ENCODE assay signal across 8 mouse cellular contexts in the genomic region with DNA sequence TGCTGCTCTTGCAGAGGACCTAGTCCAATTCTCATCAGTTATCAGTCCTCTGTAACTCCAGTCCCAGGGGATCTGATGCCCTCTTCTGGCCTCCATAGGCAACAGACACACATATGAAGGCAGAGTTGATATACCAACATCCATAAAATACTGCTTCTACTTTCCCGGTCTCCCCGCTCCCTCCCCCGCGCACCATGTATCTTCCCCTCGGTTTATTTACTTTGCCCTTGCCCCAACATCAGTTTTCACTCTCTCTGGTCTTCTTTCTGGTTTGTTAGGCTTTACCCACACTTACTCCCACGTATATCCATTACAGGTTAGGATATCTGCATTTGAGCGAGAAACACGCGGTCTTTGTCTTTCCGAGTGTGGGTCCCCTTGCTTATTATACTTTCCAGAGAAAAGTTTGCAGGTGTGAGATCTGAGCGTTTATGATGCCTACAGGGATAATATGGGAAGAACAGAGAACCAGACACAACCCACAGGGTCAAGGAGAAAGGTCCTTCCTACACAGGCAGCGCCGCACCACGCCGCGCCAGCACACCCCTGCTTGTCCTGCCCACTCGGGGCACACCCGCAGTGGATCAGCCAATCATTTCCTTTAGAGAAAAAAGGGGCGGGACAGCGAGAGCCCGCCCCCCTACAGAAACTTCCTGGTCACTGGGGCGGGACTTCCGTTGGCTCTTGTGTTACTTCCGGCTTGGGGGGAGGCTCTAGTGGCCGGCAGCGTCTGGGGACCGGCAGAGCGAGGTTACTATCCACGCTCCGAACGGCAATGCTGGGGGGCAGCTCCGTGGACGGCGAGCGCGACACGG. TPM values are rescaled to one million over a fixed set of nuclear protein-coding genes. Genes with fewer than 3 reads are reported as not detected.
DNase-seq lines count a peak whose midpoint lies in the region; ATAC-seq lines count a peak whose summit lies in the region.

A gene (plus strand): TSS at position 673 of the 815 bp plus-strand sequence.

- peak; percentile 96 for DNase-seq in adipocyte (ENCODE audit: low spot score)
- DNase-seq in embryo, embryonic 10 days (ENCODE audit: low spot score): peak; percentile 95
- DNase-seq in gastrocnemius, postnatal 10 days: peak; percentile 91
- DNase-seq in induced T-regulatory cell, adult 2 months (ENCODE audit: low read depth): peak; percentile 97
- DNase-seq in left cerebral cortex, adult 9 months (ENCODE audit: low spot score in 2 of 2): peak; percentile 76 to 93
- peak; percentile 85 for DNase-seq in right cerebral cortex, postnatal 14 days
- DNase-seq in urinary bladder, postnatal 36 days (ENCODE audit: low spot score in 2 of 2): peak; percentile 81 to 90

- peak; percentile 91 for ATAC-seq in megakaryocyte progenitor cell, adult 5-6 weeks (replicated peaks; ENCODE audit: poor library complexity)

RNA-seq across cellular contexts. Expression of the gene that starts here (rescaled TPM):
- total RNA-seq in gastrocnemius, postnatal 10 days (2021): 10 to 100 TPM; 23.6 to 23.8 TPM
- total RNA-seq in megakaryocyte progenitor cell, adult 5-6 weeks (2015): 22.1 and 22.7 TPM in 2 replicates
- total RNA-seq in megakaryocyte progenitor cell, adult 5-6 weeks (2017): 34.2 and 35.2 TPM in 2 replicates

Comparison
In these comparisons a context has a peak if more than half of its experiments do, and no peak if none do; other contexts are left out.
1. Peak in every context shown above with its lines: DNase-seq and ATAC-seq.